Mouse (Mus musculus): Measurements from ENCODE around the gene Arhgap24.

Arhgap24 gene

DNA sequence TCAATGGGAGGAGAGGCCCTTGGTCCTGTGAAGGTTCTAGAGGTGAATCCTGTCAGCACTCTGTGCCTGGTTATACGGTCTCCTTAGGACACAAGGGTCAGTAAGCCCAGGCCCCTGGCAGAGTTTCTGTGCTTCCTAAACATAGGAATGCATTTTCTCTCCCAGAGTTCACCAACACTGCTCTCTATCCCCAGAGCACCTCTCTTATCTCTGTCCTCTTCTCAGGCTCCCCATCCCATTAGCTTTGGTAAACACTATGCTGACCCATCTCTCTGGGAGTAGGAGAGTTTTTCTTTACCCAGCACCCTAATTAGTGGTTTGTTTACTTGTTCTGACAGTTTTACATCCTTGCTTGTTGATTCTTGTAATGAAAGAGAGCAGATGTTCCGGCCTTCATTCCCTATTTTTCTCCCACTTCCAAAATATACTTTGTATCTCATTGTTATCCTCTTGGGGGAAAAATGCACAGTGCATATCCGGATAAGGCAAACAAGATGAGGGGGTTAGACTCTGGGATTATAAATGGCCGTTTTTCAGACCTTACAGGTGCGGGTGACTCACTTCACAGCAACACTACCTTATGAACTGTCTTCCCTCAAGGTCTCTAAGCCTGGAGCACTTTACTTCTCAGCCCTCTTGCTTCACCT, 270.6 kb downstream of the Arhgap24 start:
- DNase-seq: no peak

DNA sequence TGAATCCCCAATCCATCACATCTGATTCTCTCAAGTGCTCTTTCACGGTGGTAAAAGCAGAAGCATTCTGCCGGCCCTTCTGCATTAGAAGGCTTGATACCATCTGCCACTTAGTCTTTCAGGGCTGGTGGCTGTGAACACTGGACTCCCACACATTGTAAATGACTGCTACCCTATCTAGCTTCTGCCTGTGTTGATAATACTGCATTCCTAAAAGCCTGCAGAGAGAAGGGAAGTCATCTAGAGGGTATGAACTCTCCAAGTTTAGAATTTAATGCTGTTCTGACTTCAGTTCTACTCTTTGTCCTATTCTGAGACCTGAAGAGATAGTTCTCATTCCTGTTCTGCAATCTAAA, 271.1 kb downstream of the Arhgap24 start:
- DNase-seq: no peak

DNA sequence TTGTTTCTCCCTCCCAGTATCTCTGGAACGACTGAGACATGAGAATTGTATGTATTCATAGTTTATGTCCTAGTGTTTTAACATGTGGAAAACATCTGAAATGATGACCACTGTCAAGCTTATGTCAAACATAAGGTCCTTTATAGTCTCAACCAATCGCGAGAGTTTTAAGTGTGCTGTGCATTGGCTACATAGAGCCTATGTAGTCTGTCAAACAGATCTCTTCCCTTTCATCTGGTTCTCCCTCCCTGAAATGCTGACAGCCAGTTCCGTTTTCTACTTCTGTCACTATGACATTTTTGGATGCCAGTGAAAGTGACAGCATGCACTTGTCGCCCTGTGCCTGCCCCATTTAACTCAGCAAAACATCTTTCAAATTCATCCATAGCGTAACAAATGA, 275.8 kb downstream of the Arhgap24 start:
- DNase-seq: no peak

DNA sequence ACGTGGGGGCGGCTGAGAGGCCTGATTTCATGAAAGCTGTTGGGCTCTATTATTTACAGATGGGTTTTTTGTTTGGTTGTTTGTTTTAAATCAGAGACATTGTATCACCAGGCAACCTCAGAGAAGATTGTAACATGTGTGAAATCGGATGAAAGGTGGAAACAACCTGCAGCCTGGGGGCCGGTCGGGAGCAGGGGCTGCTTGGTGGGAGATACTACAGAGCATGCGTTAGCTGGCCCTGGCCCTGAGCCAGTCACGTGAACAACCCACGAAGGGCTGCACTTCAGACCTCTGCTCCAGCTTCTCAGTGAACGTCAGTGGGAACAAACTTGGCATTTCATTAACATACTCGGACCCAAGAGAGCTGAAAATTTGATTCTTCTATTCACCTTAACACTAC, 284.5 kb downstream of the Arhgap24 start:
- no peak for DNase-seq

DNA sequence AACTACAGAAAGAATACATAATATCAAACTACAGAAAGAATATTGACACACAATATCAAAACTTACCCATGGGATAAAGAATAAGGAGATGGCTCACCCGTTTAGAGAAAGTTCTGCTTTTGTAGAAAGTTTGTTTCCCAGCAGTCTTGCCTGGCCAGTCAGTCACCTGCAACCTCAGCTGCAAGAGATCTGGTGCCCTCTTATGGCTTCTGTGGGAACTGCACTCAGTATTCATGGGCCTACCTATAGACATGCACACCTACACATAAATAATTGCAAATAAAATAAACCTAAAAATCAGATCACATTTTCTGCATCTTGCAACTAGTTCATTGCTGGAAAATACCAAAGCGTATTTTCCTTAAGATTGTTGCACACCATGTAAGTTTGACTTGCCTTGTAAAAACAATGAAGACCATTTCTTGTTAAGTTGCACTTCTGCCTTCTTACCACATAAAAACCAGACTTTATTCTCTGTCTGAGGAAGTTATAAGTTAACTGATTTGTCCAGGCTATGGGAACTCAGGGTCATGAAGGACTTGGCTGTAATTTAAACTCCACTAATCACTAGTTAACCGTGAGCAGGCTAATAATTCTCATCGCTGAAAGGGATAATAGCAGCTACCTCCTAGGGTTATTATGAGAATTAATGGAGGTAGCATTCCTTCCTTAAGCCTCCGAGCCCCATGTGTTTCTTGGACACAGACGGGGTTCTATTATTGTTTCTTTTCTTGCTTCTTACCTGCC, 285.3 kb downstream of the Arhgap24 start:
- DNase-seq: peak; percentile 25

DNA sequence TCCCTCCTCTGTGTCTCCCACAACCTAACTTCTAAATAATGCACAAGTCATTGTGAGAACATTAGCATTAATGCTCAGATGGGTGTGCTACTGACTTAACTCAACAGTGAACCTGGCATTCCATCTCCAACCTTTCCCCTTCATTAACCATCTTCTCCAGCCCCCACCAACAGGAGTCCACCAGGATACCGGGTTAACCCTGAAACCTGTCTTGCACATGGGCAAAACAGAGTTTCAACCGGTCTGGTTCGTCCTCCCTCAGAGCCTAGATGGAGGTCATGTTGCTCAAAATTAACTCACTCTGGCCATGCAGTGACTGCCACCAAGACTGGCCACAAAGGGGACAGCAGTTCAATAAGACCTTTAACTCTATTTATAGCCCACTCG, 285.9 kb downstream of the Arhgap24 start:
- DNase-seq: no peak

DNA sequence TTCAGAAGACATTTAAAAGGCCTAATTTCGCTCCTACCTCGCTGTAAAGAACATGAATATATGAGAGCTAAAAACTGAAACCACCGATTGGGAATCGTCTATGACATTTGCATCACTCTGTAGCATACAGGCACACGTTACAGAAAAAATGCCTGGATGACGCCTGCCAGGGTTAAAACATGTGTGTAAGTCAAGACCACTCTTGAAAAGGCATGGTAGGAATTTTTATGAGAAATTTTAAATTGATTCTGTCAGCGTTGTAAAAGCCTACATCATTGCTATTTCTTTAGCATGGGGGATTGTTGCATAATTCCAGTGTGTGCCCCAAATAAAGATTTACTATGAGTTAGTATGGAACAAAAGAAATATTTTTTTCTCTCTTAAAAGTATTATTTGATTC, 286.6 kb downstream of the Arhgap24 start:
- no peak for DNase-seq

DNA sequence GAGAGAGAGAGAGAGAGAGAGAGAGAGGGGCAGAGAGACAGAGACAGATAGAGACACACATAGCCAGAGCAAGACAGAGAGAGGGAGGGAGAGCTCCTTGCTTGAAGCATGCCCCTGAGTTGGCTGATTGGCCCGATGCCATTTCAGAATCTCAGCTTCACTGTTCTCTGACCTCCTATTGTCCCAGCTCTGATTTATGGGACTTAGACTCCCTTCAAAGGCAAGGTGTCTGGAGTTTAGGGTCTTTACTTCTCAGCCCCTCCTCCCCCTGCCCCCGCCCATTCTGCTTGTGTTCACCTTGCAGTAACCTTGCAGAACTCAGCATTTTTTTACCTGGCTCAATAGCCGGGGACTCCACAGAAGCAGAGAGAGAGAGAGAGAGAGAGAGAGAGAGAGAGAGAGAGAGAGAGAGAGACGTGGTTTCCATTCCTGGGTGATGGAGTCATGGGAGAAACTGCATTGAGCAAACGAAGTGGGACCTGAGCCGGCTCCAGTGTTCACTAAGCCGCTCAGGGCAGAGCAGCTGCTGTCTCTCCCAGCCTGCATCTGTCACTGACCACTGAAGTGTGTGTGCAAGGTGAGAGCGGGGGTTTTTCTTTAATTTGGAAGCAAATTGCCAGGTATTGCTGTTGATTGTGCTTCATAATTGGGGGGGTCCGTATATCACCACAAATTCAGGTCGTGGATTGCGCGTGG, 287.3 kb downstream of the Arhgap24 start:
- no peak for DNase-seq

DNA sequence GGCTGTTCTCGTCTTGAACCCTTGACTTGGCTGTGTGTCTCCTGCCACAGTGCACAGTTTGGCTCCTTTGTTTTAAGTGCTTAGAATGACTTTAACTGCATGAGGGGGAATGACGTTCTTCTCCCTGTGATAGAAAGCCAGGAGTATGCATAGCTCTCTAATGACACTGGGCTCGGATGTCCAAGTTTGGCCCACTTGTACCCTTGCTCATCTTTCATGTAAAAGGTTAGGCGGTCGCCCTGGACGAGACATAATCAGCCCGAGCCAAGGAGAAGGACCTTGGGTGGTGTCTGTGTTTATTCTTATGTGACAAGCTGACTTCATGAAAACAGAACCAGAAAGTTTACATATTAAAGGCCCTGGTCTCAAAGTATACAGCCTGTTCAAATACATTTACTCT, 289.4 kb downstream of the Arhgap24 start:
- no peak for DNase-seq

DNA sequence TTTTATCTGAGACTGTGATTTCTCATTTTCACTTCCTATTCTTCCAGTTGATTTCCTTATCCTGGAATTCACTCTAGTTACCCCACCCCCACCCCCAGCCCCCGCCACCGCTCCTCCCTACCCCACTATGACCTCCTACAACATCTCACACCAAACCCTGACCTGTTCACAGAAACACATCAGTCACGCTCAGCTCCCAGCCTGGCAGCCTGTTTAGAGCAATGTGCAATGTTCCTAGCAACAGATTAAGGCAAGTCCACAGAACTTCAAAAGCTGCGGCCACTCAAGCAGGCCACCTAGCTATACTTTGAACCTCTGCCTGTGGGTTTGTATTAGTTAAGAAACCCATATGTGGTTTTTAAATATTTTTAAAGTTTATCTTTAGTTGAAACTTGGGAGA, 293.3 kb downstream of the Arhgap24 start:
- no peak for DNase-seq

DNA sequence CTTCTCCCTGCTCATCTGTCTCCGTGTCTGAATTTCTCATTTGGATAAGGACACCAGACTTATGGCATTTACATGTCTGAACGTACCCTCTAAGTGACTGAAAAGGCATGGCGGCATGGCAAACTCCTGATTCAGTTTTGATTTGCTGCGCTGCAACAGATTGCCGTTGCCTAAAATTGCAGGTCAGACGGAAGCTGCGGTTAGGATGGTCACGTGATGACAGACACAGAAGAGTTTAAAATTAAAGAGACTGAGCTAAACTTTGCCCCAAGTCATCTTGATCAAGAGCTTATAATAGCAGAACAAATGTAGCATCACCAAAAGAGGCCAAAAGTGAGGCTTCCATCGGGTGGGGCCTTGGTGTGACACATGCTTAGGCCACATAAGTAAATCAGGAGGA, 296.1 kb downstream of the Arhgap24 start:
- DNase-seq: no peak

DNA sequence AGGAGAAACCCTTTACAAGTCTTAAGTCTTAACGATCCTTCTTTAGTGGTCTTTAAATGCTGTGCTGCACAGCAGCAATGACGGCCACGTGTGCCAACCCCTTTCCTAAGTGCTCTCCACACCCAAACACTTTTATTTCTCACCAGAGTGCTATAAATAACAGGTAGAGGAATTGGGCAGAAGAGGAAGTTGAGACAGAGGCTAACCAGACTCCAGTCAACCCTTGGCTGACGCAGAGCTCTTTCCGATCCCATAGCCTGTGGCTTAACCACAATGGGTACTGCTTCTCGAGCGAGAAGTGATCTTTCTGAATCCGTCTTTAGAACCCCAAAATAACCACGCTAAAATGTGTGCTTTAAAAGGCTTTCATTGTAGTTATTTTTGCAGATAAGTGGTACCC, 296.7 kb downstream of the Arhgap24 start:
- no peak for DNase-seq

DNA sequence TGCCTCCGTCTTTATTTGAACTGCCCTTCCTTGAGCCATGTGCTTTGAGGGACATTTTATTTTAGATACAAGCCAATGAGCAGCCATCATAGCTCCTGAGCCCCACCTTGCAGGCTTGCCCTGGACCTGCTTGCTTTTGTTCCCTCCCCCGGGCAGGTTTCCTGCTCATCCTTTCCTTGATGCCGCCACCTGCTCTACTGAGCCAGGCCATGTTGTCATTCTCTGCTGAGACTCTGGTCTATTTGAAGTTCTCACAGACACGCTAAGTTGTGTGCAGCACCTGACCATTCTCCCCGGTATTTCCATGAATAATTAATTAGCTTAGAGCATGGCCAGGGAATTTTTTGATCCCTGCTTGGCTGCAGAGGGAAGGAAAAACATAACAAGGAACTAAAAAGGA, 297.1 kb downstream of the Arhgap24 start:
- no peak for DNase-seq

DNA sequence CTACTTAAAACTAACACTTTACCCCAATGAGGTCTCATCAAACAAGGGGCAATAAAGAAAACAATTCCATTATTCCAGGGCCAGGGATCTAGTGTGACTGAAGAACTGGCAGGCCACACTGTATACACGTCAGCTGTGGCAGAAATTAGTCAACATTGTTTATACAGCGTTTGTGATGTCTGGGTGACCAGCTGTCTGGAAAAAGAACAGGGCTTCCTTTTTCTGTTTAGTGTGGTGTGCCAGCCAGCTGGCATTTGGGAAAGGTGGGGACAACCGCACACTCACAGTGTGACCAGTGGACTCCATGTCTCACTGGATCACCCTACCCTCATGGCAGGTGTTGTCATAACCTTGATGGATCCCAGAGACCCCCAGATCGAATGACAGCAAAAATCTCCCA, 302.4 kb downstream of the Arhgap24 start:
- no peak for DNase-seq

DNA sequence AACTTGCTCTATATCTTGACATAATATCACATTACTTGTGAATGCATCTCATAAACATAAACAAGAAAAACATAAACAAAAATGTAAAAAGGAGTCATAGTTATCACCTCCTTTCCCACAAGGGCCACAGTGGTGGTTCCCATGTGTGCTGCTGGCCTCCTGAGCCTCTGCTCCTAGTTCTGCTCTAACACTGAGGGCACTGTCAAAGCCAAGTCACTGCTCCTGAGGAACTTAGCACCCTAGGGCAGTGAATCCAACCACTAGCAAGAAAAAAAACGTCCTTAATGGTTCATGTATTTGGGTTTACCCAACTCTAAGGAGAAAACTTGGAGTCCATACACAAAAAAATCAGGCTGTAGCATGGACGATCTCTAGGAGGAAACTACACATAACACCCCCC, 304.9 kb downstream of the Arhgap24 start:
- DNase-seq: no peak

DNA sequence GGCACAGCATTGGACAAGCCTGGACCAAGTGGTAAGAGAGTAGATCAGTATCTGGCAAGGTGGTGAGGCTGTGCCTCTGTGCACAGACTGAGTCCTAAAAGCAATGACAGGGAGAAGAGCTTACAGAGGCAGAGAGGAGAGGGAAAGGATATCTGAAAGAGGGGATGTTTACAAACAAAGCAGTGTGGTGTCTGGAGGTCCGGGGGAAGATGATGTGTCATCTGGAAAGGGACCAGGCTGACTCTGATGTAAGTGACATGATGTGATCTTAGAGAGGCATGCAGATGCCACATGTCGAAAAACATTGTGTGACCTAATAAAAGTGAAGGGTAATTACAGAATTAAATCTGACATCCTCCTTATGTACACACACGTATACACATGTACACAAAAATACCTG, 307.2 kb downstream of the Arhgap24 start:
- no peak for DNase-seq

DNA sequence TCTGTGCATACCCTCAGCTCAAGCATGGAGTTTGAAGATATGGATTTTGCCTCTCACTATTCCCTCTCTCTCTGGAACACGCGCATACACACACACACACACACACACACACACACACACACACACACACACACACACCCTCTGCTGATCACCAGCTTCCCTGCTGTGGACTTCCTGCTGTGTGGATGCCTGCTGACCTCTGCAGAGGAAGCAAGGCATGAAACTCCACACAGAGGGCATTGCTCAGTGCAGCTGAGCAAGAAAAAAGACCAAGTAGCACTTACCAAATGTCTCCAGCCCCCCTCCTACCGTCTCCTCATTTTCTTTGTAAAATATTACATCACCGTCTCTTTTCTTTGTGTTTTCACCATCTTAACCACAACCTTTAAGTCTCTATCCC, 310.1 kb downstream of the Arhgap24 start:
- no peak for DNase-seq

DNA sequence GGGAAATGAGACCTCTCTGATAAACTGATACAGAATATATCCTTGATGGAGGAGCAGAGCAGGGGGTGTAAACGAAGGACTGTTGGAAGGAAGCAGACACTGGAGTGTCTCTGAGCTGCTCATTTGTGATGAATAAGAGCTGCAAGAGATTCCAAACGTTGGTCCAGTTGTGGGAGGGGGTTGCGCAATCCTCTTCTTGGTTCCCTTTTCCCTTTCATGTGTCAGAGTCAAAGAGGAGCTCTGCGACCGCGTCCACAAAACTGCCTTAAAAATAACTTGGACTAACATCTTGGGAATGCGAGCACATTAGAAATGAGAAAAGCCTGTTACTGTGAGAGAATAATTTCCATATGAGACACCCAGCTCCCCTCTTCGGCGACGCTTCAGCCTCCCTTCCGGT, 312.3 kb downstream of the Arhgap24 start:
- no peak for DNase-seq

DNA sequence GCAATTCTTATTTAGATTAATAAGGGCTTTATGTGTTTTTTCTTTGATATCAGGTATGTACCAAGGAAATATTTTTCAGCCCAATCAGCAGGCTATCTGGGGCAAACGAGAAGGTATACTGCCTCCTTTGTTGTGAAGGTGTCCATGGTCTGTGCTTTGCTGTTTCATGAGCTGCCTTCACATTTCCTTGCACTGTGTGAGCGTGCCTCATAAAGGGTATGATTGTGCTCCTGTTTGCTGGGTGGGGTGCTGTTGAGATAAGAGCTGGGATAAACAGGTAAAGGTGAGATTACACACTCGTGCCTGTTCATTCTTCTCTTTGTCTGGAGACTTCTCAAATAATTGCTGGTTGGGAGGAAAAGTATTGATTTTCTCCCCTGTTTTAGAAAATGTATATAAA, 320.3 kb downstream of the Arhgap24 start:
- no peak for DNase-seq

DNA sequence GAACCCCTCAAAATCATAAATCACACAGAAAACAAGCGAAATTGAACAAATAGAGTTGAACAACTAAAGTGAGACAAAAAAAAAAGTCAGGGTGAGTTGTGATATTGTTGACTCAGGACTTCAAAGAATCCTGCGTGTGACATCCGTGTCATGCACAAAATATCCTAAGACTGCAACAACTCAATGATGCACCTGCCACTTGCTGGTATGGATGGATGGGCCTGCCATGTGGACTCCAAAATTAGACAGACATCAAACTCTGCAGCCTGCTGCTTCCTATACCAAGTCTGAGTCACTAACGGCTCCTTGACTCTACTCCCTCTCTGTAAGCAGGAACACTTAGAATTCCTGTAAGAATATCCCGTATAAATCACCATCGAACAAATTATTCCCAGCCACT, 321.6 kb downstream of the Arhgap24 start:
- DNase-seq: no peak

DNA sequence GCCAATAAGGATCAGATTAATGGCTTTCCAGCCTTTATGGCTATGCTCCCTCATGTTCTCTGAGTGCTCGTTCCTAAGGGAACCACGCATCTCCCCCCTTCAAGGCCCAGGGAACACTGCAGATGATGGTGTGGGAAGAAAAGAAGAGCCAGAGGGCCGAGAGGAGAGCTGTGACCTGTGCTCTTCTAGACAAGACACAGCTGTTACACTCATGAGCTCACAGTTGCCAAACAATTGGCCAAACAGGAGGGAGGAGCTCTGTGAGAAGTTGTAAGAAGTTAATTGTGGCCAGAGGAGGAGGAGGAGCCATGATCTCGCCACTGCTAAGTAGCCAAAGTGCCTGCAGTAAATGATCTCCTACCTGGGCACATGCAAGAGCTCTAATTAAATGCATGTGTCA, 322.5 kb downstream of the Arhgap24 start:
- no peak for DNase-seq

DNA sequence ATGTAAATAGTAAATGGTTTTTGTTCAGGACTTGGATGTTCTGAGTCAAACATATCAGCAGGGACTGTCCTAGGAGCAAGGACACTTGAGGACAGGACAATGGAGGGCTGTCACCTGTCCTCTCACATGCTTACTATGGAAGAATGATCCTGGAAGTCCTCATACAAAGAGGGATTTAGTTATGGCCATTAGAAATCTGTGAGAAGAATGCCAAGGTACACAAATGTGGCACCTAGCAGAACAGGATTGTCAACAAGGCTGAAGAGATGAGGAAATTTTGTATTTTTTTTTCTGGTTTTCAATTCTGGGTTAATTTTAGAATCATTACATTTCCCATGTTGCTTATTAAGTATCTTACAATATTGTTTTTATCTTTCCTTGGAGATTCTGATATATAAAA, 326.3 kb downstream of the Arhgap24 start:
- DNase-seq: no peak

DNA sequence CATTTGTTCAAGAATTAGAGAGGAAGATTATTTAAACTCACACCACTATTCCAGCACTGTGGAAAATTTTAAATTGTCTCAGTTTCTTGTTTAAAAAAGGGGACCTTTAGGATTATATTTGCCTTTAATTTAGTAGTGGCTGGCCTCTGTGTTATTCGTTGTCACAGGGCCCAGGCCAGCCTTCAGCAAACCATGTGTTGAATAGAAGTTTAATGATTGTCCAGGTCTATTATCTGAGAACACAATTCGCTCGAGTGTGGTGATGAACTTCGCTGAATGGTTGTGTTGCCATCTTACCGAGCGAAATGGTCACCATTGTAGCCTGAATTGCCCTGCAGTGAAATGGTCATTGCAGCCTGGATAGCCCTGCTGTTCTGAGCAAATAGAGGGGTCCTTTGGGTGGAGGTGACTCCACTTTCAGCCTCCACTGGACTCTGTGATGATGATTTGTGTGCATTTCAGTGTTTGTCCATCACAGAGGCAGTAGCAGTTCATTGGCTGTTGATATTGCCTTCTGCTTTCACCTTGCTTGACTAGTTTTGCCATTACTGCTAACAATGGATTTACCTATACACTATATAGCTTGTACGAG, 329.3 kb downstream of the Arhgap24 start:
- DNase-seq: no peak

DNA sequence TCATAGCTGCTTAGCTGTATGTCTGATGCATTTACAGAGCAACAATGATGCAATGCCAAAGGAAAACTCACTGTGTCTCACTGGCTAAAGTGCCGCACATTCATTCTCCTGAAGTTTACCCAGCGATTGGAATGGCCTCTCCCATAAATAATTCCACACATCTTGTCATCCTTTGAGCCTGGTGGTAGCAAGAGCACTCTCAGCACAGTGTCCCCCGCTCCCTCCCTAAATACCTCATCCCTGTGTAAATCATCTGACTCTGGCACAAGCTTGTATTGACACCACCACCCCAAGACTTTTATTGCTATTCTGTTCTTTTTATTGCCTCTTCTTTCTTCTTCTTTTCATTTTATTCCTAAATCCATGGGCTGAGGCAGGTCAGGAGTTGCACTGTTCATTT, 332.1 kb downstream of the Arhgap24 start:
- no peak for DNase-seq
